Mouse (Mus musculus) bone marrow macrophage, adult 2 months (primary cell): ENCODE data around the gene Etv3.

Source experiments
- CTCF ChIP-seq: IDR thresholded peaks from 2 replicates; pipeline ENCODE4 v1.5.1; 2012; ENCODE audit warnings: low read depth, mild to moderate bottlenecking, low read length, moderate library complexity
- POLR2A ChIP-seq: IDR thresholded peaks from 2 replicates; pipeline ENCODE4 v1.6.1; 2012; ENCODE audit warnings: mild to moderate bottlenecking, low read depth, low read length, borderline replicate concordance

GRCm38 (mm10) chr3:87530234-87530633 is 5.0 kb downstream of the Etv3 start:
- TF ChIP-seq POLR2A (no peak), CTCF (no peak)
